Mouse (Mus musculus) kidney, postnatal 36 days (tissue): Measurements from ENCODE around the gene Cdc25b.

ENCODE experiments used
- DNase-seq, 2 experiments: peaks; one replicate each; pipeline ENCODE4 v3.0.0; 2021 to 2022; ENCODE audit warnings: mixed read lengths in 2 of 2

The Cdc25b gene

GRCm38 (mm10) chr2:131160671-131161111, 26.1 kb upstream of the Cdc25b start:
- peak; percentile 39 to 53 for DNase-seq

- DNase-seq: peak; percentile 68 to 86
Observed at GRCm38 (mm10) chr2:131163924-131164323, 22.8 kb upstream of the Cdc25b start.

GRCm38 (mm10) chr2:131166172-131166571, 20.6 kb upstream of the Cdc25b start:
- DNase-seq: peak in 1 of 2 experiments; percentile 29

- DNase-seq: no peak
Observed at GRCm38 (mm10) chr2:131167984-131168383, 18.8 kb upstream of the Cdc25b start.

GRCm38 (mm10) chr2:131168914-131169313, 17.8 kb upstream of the Cdc25b start:
- DNase-seq: no peak

GRCm38 (mm10) chr2:131170936-131171335, 15.8 kb upstream of the Cdc25b start:
- no peak for DNase-seq

GRCm38 (mm10) chr2:131171401-131172104, 15.2 kb upstream of the Cdc25b start:
- DNase-seq: peak; percentile 79 to 89

- no peak for DNase-seq
Observed at GRCm38 (mm10) chr2:131172322-131172721, 14.4 kb upstream of the Cdc25b start.

- peak; percentile 75 to 90 for DNase-seq
Observed at GRCm38 (mm10) chr2:131174700-131175099, 12.0 kb upstream of the Cdc25b start.

- DNase-seq: peak; percentile 33 to 53
Observed at GRCm38 (mm10) chr2:131175286-131175944, 11.3 kb upstream of the Cdc25b start.

- peak; percentile 47 to 59 for DNase-seq
Observed at GRCm38 (mm10) chr2:131175945-131176309, 10.8 kb upstream of the Cdc25b start.

GRCm38 (mm10) chr2:131176491-131176890, 10.3 kb upstream of the Cdc25b start:
- peak; percentile 86 to 92 for DNase-seq

GRCm38 (mm10) chr2:131177932-131178331, 8.8 kb upstream of the Cdc25b start:
- peak; percentile 29 to 49 for DNase-seq

- DNase-seq: peak; percentile 33 to 57
Observed at GRCm38 (mm10) chr2:131178828-131179245, 7.9 kb upstream of the Cdc25b start.

- DNase-seq: peak; percentile 58 to 75
Observed at GRCm38 (mm10) chr2:131179246-131179886, 7.4 kb upstream of the Cdc25b start.

GRCm38 (mm10) chr2:131179990-131180587, 6.7 kb upstream of the Cdc25b start, which contains the start of gene Cenpb:
Gene Cenpb (minus strand): TSS chr2:131180067.
- DNase-seq: peak; percentile 86 to 95

- DNase-seq: peak in 1 of 2 experiments; percentile 38
Observed at GRCm38 (mm10) chr2:131186343-131186742, 406 bp upstream of the Cdc25b start.

GRCm38 (mm10) chr2:131187602-131187922, 813 bp downstream of the Cdc25b start:
- no peak for DNase-seq

GRCm38 (mm10) chr2:131188311-131188710, 1.6 kb downstream of the Cdc25b start:
- DNase-seq: no peak

GRCm38 (mm10) chr2:131189521-131190309, 3.0 kb downstream of the Cdc25b start:
- DNase-seq: no peak

- DNase-seq: peak; percentile 54 to 66
Observed at GRCm38 (mm10) chr2:131190344-131191004, 3.7 kb downstream of the Cdc25b start.

- DNase-seq: no peak
Observed at GRCm38 (mm10) chr2:131191005-131191390, 4.2 kb downstream of the Cdc25b start.
